Mouse (Mus musculus) frontal cortex, postnatal 25 days (tissue): ENCODE data around the gene Aox2.

Source experiments
- DNase-seq, 2 experiments: peaks; one replicate each; pipeline ENCODE4 v3.0.0; 2022; ENCODE audit warnings: low spot score in 2 of 2

Gene Aox2

GRCm38 (mm10) chr1:58401396-58401795 is 123.3 kb downstream of the Aox2 start:
- no peak for DNase-seq

- DNase-seq: no peak
Measured at GRCm38 (mm10) chr1:58403745-58404144, 125.6 kb downstream of the Aox2 start.

GRCm38 (mm10) chr1:58407321-58407720 is 129.2 kb downstream of the Aox2 start:
- DNase-seq: no peak

- DNase-seq: no peak
Measured at GRCm38 (mm10) chr1:58408141-58408540, 130.0 kb downstream of the Aox2 start.

GRCm38 (mm10) chr1:58409553-58410197 is 131.5 kb downstream of the Aox2 start:
- DNase-seq: no peak

GRCm38 (mm10) chr1:58410198-58410588 is 132.1 kb downstream of the Aox2 start:
- no peak for DNase-seq

GRCm38 (mm10) chr1:58410776-58411175 is 132.7 kb downstream of the Aox2 start:
- no peak for DNase-seq

DNA sequence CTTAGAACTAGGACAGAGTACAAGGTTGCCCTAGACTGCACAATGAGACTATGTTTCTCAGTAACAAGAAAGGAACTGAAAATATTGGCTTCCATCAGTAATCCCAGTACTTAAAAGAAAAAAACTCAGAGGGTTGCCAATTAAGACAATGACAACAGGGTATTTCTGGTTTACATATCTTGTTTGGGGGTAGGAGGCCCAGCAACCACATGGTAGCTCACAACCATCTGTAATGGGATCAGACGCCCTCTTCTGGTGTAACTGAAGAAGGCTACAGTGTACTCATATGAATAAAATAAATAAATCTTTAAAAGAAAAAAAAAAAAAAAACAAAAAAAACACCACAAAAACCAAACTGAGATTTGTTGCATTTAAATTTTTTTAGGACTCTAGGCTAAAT is 137.3 kb downstream of the Aox2 start:
- DNase-seq: no peak

DNA sequence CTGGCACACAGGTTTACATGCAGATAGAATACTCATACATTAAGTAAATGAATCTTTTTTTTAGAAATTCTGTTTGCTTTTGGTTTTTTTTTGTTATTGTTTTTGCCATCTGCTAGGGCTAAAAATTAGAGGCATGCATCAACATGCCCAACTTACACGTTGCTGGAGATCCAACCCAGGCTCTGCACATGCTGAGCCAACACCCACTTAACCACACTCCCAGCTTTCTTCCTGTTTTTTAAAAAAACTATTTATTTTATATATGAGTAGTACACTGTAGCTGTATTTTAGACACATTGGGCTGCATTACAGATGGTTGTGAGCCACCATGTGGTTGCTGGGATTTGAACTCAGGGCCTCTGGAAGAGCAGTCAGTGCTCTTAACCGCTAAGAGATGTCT is 137.9 kb downstream of the Aox2 start:
- DNase-seq: no peak

DNA sequence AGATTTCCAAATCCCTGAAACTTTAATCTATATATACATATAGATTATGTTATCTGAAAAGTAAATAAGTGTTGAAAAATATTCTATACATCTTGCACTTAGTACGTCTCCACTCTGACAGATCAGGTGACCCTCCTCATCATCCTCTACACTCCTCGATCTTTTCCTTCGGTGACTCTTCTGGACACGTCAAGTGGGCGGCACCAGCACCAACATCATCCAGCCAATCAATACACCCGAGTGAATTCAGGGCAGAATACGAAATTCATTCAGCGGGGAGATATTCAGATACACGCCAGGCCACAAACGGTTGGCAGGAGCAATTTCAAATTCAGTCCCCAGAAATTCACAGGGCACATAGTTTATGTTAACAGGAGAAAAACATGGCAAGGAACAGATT is 141.9 kb downstream of the Aox2 start:
- DNase-seq: no peak

GRCm38 (mm10) chr1:58420961-58421360 is 142.8 kb downstream of the Aox2 start:
- DNase-seq: no peak

DNA sequence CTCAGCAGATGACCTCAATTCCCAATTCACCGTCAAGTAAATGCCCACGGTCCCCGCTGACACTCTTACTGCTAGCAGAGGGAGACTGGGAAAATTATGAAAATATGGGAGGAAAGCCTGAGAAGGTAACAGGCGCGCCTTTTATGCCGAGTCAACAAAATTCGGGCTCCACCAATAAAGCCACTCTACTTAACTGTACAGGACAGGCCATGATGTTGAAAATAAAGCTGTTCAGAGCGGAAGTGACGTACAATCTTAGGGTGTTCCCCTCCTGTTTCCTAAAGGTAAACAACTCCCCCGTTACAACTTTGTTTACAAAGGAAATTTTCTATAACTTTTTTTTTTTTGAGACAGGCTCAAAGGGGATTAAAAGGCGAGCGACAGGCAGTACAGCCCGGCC is 144.8 kb downstream of the Aox2 start:
- DNase-seq: no peak

DNA sequence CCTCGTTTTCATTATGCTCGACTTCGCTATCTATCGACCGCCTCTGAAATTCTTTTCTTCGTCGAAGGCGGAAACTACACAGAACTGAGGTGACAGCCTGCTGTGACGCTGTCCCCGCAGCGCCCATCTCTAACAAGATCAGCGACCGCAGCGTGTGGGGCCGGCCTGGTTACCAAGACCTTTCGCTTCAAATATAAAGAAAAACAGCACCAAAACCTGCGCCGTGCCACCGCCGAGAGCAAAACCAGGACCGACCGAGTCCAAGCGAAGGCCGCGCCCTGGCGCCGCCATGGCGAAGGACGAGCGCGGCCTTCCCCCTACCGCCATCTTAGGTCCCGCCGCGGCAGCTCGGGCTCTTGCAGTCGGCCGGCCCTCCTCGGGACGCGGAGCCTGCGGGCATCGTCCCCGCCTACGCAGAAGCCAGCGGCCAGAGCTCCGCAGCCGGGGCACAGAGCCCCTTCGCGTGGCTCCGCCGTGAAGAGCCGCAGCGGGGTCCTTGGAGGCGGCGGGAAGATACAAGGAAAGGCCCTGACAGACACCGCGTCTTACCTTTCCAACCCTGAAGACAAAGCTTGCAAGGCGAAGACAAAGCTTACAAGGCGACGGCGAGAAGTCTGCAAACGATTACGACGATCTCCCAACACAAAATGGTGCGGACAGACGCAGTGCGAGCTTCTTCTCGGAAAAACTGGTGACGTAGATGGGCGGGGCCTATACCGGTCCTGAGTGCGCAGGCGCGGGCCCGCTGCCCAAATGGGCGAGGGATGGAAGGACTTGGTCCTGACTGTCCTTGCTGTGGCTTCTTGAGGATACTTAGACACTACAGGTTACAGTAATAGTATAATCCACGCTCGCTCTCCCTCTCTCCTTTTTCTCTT is 145.5 kb downstream of the Aox2 start, which contains the start of gene Clk1:
Gene Clk1 (minus strand): TSS at position 696 of the 878 bp plus-strand sequence.
- DNase-seq: peak; percentile 93 to 95

DNA sequence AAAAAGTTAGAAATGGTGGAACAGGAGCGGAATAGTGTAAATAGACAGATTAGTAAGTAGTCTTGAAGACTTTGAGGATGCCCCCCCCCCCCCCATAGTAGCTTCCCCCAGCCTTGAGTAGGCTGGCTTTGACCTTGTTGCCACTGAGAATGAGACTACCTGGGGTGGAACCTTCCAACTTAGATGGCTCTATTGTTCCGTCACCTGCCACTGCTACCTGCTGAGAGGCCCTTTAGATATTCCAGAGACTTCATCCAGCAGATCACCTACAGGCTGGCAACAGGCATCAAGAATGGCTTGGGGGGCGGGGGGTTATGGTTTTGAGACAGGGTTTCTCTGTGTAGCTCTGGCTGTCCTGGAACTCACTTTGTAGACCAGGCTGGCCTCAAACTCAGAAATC is 146.4 kb downstream of the Aox2 start:
- no peak for DNase-seq
